Mouse (Mus musculus) kidney, postnatal 0 days (tissue): ENCODE data around the gene Map3k10. TPM values are rescaled to one million over a fixed set of nuclear protein-coding genes. Genes with fewer than 3 reads are reported as not detected.

Source experiments
- ATAC-seq: fragments of 200-750 bp; cut with Nextera tagmentation; replicated peaks from 2 replicates; pipeline ENCODE4 v1.8.0; 2017; ENCODE audit warnings: low read depth, moderate number of reproducible peaks, moderate TSS enrichment, moderate library complexity; ENCODE audit not compliant: low FRiP score
- DNase-seq: peaks from one replicate; pipeline ENCODE4 v3.0.0-alpha.2; 2016; ENCODE audit warnings: low spot score
- H3K27ac ChIP-seq: fragments of 300-500 bp; sonication (generic); 2 replicates; pipeline ENCODE4 v1.5.1; 2014; ENCODE audit warnings: mild to moderate bottlenecking
- H3K27me3 ChIP-seq: fragments of 300-500 bp; sonication (generic); 2 replicates; pipeline ENCODE4 v1.6.1; 2014; ENCODE audit warnings: low read length, mixed read lengths; ENCODE audit not compliant: insufficient read depth
- H3K36me3 ChIP-seq: fragments of 300-500 bp; sonication (generic); 2 replicates; pipeline ENCODE4 v1.6.1; 2014; ENCODE audit warnings: low read length, mixed read lengths; ENCODE audit not compliant: insufficient read depth
- H3K4me1 ChIP-seq: fragments of 300-500 bp; sonication (generic); replicated peaks from 2 replicates; pipeline ENCODE4 v1.6.1; 2014; ENCODE audit warnings: antibody characterized with exemption, low read length, mixed read lengths; ENCODE audit not compliant: insufficient read depth
- H3K4me2 ChIP-seq: fragments of 300-500 bp; sonication (generic); 2 replicates; pipeline ENCODE4 v1.6.1; 2014; ENCODE audit warnings: mild to moderate bottlenecking, low read length, moderate library complexity, mixed read lengths
- H3K4me3 ChIP-seq: fragments of 300-500 bp; sonication (generic); replicated peaks from 2 replicates; pipeline ENCODE4 v1.5.1; 2014; ENCODE audit warnings: low read depth, low read length
- H3K9ac ChIP-seq: fragments of 300-500 bp; sonication (generic); 2 replicates; pipeline ENCODE4 v1.6.1; 2014; ENCODE audit warnings: low read depth, low read length
- H3K9me3 ChIP-seq: fragments of 300-500 bp; sonication (generic); replicated peaks from 2 replicates; pipeline ENCODE4 v1.6.1; 2016; ENCODE audit warnings: low read length, inconsistent platforms, mixed read lengths
- CTCF ChIP-seq: IDR thresholded peaks from 2 replicates; pipeline ENCODE4 v1.5.1; 2016; ENCODE audit warnings: antibody characterized with exemption, low read depth, mild to moderate bottlenecking, moderate library complexity
- WGBS: fragments of 180-500 bp; shearing (Covaris S2); extraction: QIAGEN DNeasy Blood & Tissue Kit; methylation state at CpG from one replicate; pipeline ENCODE4 v1.1.7; 2014; 5-methylcytosine and 5-hydroxymethylcytosine counted together
- polyA plus RNA-seq: library from polyadenylated mRNA; unstranded; fragments of >200 nt; fragmentation: Nextera tagmentation; extraction: Ambion mirVana; gene quantifications from 2 replicates; pipeline ENCODE4 v1.2.1, GENCODE M21; 2015

Gene Map3k10
- polyA plus RNA-seq, 1 experiment from 2014 or later = 6.8 TPM

DNA sequence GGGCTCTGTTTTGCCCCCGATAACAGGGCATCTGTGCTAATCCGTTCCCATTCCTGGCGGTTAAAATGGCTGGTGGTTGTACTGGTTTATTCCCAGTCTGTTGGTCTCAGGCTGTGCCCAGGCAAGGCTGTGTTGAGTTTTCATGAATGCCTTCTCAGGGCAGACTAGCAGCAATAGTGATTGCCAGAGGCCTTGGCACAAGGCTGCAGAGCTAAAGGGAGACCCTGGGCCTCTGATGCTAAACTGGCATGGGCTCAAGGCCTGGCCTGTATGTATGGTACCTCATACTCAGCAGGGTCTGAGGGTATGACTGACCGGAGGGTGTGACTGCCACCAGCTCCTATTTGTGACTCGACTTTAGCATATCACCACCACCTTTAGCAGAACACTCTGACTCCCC lies 63.5 kb downstream of the Map3k10 start:
- WGBS = 93% methylated on average over 5 of the region's 5 CpGs
- Histone ChIP-seq H3K27ac (no peak overlapping the region), H3K4me2 (no peak overlapping the region), H3K9me3 (no peaks in the 10 kb centered on the region), H3K36me3 (peaks cover 20% of the 10 kb centered on the region; the same call in 1 of the 2 replicates), H3K27me3 (no peaks in the 10 kb centered on the region), H3K4me1 (peaks cover 12% of the 10 kb centered on the region), H3K4me3 (no peak overlapping the region), H3K9ac (no peak overlapping the region)
- DNase-seq (no peak), ATAC-seq (no peak)
- no peak for TF ChIP-seq CTCF

- ATAC-seq (no peak), DNase-seq (no peak)
- Histone ChIP-seq H3K36me3 (peaks cover 20% of the 10 kb centered on the region; the same call in 1 of the 2 replicates), H3K4me3 (no peak overlapping the region), H3K9ac (no peak overlapping the region), H3K9me3 (no peaks in the 10 kb centered on the region), H3K27me3 (no peaks in the 10 kb centered on the region), H3K27ac (no peak overlapping the region), H3K4me1 (peaks cover 14% of the 10 kb centered on the region), H3K4me2 (no peak overlapping the region)
- WGBS = 94% methylated on average over 3 of the region's 3 CpGs
- TF ChIP-seq CTCF = no peak
Measured at GRCm38 (mm10) chr7:27610370-27610769, 64.0 kb downstream of the Map3k10 start.

GRCm38 (mm10) chr7:27609688-27610087 lies 64.7 kb downstream of the Map3k10 start:
- Histone ChIP-seq H3K4me1 (peaks cover 17% of the 10 kb centered on the region), H3K9me3 (no peaks in the 10 kb centered on the region), H3K36me3 (peaks cover 20% of the 10 kb centered on the region; the same call in 1 of the 2 replicates), H3K27ac (no peak overlapping the region), H3K9ac (no peak overlapping the region), H3K27me3 (no peaks in the 10 kb centered on the region), H3K4me3 (no peak overlapping the region), H3K4me2 (no peak overlapping the region)
- TF ChIP-seq CTCF = no peak
- ATAC-seq (no peak), DNase-seq (no peak)
- WGBS = 82% methylated on average over 2 of the region's 2 CpGs

DNA sequence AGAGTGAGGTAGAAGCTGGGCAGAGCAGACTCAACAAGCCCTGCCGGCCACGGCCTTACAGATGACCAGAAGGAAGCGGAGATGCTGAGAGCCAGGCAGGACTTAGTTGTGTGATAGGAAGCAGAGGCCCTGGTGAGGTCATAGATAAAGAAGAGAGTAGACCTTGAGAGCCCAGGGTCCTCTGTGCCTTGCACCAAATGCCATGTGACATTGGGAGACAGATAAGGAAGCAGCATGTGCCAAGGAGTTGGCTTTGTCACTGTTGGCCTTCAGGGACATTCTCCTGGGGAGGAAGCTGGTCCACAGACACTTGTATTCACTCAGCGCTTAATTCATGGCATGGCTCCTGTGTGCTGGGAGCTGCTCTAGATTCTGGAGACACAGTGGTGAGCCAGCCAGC lies 65.1 kb downstream of the Map3k10 start:
- H3K9ac ChIP-seq = no peak overlapping the region
- no peak overlapping the region for H3K4me3 ChIP-seq
- H3K4me2 ChIP-seq = no peak overlapping the region
- no peak for TF ChIP-seq CTCF
- no peak overlapping the region for H3K27ac ChIP-seq
- no peak for ATAC-seq
- H3K4me1 ChIP-seq = peaks cover 17% of the 10 kb centered on the region
- no peaks in the 10 kb centered on the region for H3K9me3 ChIP-seq
- H3K36me3 ChIP-seq = peaks cover 20% of the 10 kb centered on the region; the same call in 1 of the 2 replicates
- H3K27me3 ChIP-seq = no peaks in the 10 kb centered on the region
- DNase-seq = no peak
- WGBS = 93% methylated on average over 4 of the region's 4 CpGs

DNA sequence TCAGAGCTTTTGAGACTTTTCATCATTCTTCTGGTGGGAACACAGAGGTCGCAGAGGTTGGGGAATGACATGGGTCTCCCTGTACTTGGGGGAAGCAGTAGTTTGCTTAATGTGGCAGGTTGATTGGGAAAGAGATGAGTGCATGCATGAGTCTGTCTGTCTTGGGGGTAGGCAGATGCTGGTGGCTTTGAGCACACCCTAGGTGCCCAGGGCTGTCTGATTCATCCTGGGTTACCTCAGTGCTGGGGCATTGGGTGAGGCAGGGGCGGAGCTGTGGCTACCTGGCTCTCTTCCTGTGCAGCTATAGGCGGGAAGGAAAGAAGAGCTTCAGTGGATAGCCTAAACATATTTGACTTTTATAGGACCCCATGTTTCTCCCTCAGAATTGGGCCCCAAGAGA lies 66.3 kb downstream of the Map3k10 start:
- H3K27ac ChIP-seq = no peak overlapping the region
- DNase-seq = no peak

GRCm38 (mm10) chr7:27607580-27607979 lies 66.8 kb downstream of the Map3k10 start:
- no peak overlapping the region for H3K9ac ChIP-seq
- WGBS = 54% methylated on average over 5 of the region's 5 CpGs
- peaks cover 17% of the 10 kb centered on the region for H3K4me1 ChIP-seq
- no peaks in the 10 kb centered on the region for H3K9me3 ChIP-seq
- H3K27me3 ChIP-seq = no peaks in the 10 kb centered on the region
- peaks cover 20% of the 10 kb centered on the region; the same call in 1 of the 2 replicates for H3K36me3 ChIP-seq
- ATAC-seq = peak; percentile 25
- TF ChIP-seq CTCF = no peak
- no peak overlapping the region for H3K4me3 ChIP-seq
- no peak overlapping the region for H3K4me2 ChIP-seq
- peak overlapping the region; percentile 36; the same call in 1 of the 2 replicates for H3K27ac ChIP-seq
- DNase-seq = peak; percentile 40

More for the DNA sequence above, 66.3 kb downstream of the Map3k10 start:
- TF ChIP-seq CTCF = no peak
- ATAC-seq = no peak
- H3K4me3 ChIP-seq = no peak overlapping the region
- no peak overlapping the region for H3K4me2 ChIP-seq
- no peak overlapping the region for H3K9ac ChIP-seq
- 72% methylated on average over 3 of the region's 3 CpGs for WGBS
- peaks cover 17% of the 10 kb centered on the region for H3K4me1 ChIP-seq
- H3K27me3 ChIP-seq = no peaks in the 10 kb centered on the region
- H3K36me3 ChIP-seq = peaks cover 20% of the 10 kb centered on the region; the same call in 1 of the 2 replicates
- H3K9me3 ChIP-seq = no peaks in the 10 kb centered on the region
